Mouse (Mus musculus): ENCODE data around the gene Mfsd11. TPM values are rescaled to one million over a fixed set of nuclear protein-coding genes. Genes with fewer than 3 reads are reported as not detected.
A peak's percentile ranks its signal among the peaks of the same experiment; 100 is the strongest.
"Not testable (repeated sequence)": the region's sequence is repeated elsewhere in the genome, so short reads cannot be mapped to it uniquely, and the experiment has no call there.

Gene Mfsd11
- total RNA-seq, 1 experiment from 2014 or later: 10.4 TPM

GRCm38 (mm10) chr11:116869223-116869622 is 17.0 kb downstream of the Mfsd11 start:
- no peak for ATAC-seq (replicated peaks; ENCODE audit: insufficient number of reproducible peaks, low FRiP score, low TSS enrichment, poor library complexity, severe bottlenecking)

GRCm38 (mm10) chr11:116869641-116870040 is 17.4 kb downstream of the Mfsd11 start:
- no peak for ATAC-seq (replicated peaks; ENCODE audit: insufficient number of reproducible peaks, low FRiP score, low TSS enrichment, poor library complexity, severe bottlenecking)

- ATAC-seq (replicated peaks; ENCODE audit: insufficient number of reproducible peaks, low FRiP score, low TSS enrichment, poor library complexity, severe bottlenecking): no peak
Measured at GRCm38 (mm10) chr11:116871538-116871937, 19.3 kb downstream of the Mfsd11 start.

GRCm38 (mm10) chr11:116873987-116874386 is 21.7 kb downstream of the Mfsd11 start:
- no peak for ATAC-seq (replicated peaks; ENCODE audit: insufficient number of reproducible peaks, low FRiP score, low TSS enrichment, poor library complexity, severe bottlenecking)

GRCm38 (mm10) chr11:116878454-116878853 is 26.2 kb downstream of the Mfsd11 start:
- no peak for ATAC-seq (replicated peaks; ENCODE audit: insufficient number of reproducible peaks, low FRiP score, low TSS enrichment, poor library complexity, severe bottlenecking)

GRCm38 (mm10) chr11:116880839-116881238 is 28.6 kb downstream of the Mfsd11 start:
- ATAC-seq (replicated peaks; ENCODE audit: insufficient number of reproducible peaks, low FRiP score, low TSS enrichment, poor library complexity, severe bottlenecking): no peak

- no peak for ATAC-seq (replicated peaks; ENCODE audit: insufficient number of reproducible peaks, low FRiP score, low TSS enrichment, poor library complexity, severe bottlenecking)
Measured at GRCm38 (mm10) chr11:116881440-116881839, 29.2 kb downstream of the Mfsd11 start.

- ATAC-seq (replicated peaks; ENCODE audit: insufficient number of reproducible peaks, low FRiP score, low TSS enrichment, poor library complexity, severe bottlenecking): no peak
Measured at GRCm38 (mm10) chr11:116882446-116882845, 30.2 kb downstream of the Mfsd11 start.

GRCm38 (mm10) chr11:116884061-116884460 is 31.8 kb downstream of the Mfsd11 start:
- no peak for ATAC-seq (replicated peaks; ENCODE audit: insufficient number of reproducible peaks, low FRiP score, low TSS enrichment, poor library complexity, severe bottlenecking)

- peak; percentile 79 for ATAC-seq (replicated peaks; ENCODE audit: insufficient number of reproducible peaks, low FRiP score, low TSS enrichment, poor library complexity, severe bottlenecking)
Measured at GRCm38 (mm10) chr11:116885275-116886151, 33.3 kb downstream of the Mfsd11 start.

GRCm38 (mm10) chr11:116887136-116887535 is 34.9 kb downstream of the Mfsd11 start:
- no peak for ATAC-seq (replicated peaks; ENCODE audit: insufficient number of reproducible peaks, low FRiP score, low TSS enrichment, poor library complexity, severe bottlenecking)

GRCm38 (mm10) chr11:116893532-116894442 is 41.5 kb downstream of the Mfsd11 start:
- ATAC-seq (replicated peaks; ENCODE audit: insufficient number of reproducible peaks, low FRiP score, low TSS enrichment, poor library complexity, severe bottlenecking): no peak

GRCm38 (mm10) chr11:116895402-116895801 is 43.2 kb downstream of the Mfsd11 start:
- ATAC-seq (replicated peaks; ENCODE audit: insufficient number of reproducible peaks, low FRiP score, low TSS enrichment, poor library complexity, severe bottlenecking): no peak

GRCm38 (mm10) chr11:116899247-116899646 is 47.0 kb downstream of the Mfsd11 start:
- no peak for ATAC-seq (replicated peaks; ENCODE audit: insufficient number of reproducible peaks, low FRiP score, low TSS enrichment, poor library complexity, severe bottlenecking)

- not testable (repeated sequence) for ATAC-seq (replicated peaks; ENCODE audit: insufficient number of reproducible peaks, low FRiP score, low TSS enrichment, poor library complexity, severe bottlenecking)
Measured at GRCm38 (mm10) chr11:116902588-116902987, 50.3 kb downstream of the Mfsd11 start.

- ATAC-seq (replicated peaks; ENCODE audit: insufficient number of reproducible peaks, low FRiP score, low TSS enrichment, poor library complexity, severe bottlenecking): no peak
Measured at GRCm38 (mm10) chr11:116905741-116906456, 53.7 kb downstream of the Mfsd11 start.

GRCm38 (mm10) chr11:116913573-116913972 is 61.3 kb downstream of the Mfsd11 start:
- no peak for ATAC-seq (replicated peaks; ENCODE audit: insufficient number of reproducible peaks, low FRiP score, low TSS enrichment, poor library complexity, severe bottlenecking)

GRCm38 (mm10) chr11:116914267-116914885 is 62.1 kb downstream of the Mfsd11 start:
- no peak for ATAC-seq (replicated peaks; ENCODE audit: insufficient number of reproducible peaks, low FRiP score, low TSS enrichment, poor library complexity, severe bottlenecking)

Data from monocyte, adult 5-6 weeks (primary cell).